Mouse (Mus musculus): ENCODE results near the gene Actr3. TPM values are rescaled to one million over a fixed set of nuclear protein-coding genes. Genes with fewer than 3 reads are reported as not detected.
"Not testable (repeated sequence)": the region's sequence is repeated elsewhere in the genome, so short reads cannot be mapped to it uniquely, and the experiment has no call there.

The Actr3 gene
- polyA plus RNA-seq, 1 experiment from 2014 or later: 222 TPM

- H3K4me2 ChIP-seq (ENCODE audit: low read depth, low read length); H3K36me3 ChIP-seq (ENCODE audit: control insufficient read depth, insufficient read depth, low read length); H3K27me3 ChIP-seq (ENCODE audit: control insufficient read depth, insufficient read depth, low read length); H3K27ac ChIP-seq (ENCODE audit: low read depth, low read length); H3K9me3 ChIP-seq (ENCODE audit: control insufficient read depth, low read length); ATAC-seq (ENCODE audit: low read depth); H3K4me1 ChIP-seq (ENCODE audit: control insufficient read depth, insufficient read depth, low read length); H3K4me3 ChIP-seq (ENCODE audit: low read depth, low read length); H3K9ac ChIP-seq (replicated peaks; ENCODE audit: low read depth, low read length): not testable (repeated sequence)
- WGBS: 75% methylated on average over 3 of the region's 4 CpGs
Observed at GRCm38 (mm10) chr1:125390065-125390754, 45.3 kb downstream of the Actr3 start.

DNA sequence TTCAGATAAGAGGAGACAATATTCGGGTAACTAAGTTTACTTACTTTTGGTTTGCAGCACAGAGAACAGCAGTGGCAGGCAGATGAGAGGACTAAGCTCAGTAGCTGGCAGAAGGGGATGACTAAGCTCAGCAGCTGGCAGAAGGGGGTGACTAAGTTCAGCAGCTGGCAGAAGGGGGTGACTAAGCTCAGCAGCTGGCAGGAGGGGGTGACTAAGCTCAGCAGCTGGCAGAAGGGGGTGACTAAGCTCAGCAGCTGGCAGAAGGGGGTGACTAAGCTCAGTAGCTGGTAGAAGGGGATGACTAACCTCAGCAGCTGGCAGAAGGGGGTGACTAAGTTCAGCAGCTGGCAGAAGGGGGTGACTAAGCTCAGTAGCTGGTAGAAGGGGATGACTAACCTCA is 45.9 kb downstream of the Actr3 start:
- WGBS: 97% methylated on average over 1 of the region's 1 CpGs
- H3K27me3 ChIP-seq (ENCODE audit: control insufficient read depth, insufficient read depth, low read length); H3K36me3 ChIP-seq (ENCODE audit: control insufficient read depth, insufficient read depth, low read length); H3K4me1 ChIP-seq (ENCODE audit: control insufficient read depth, insufficient read depth, low read length); H3K9me3 ChIP-seq (ENCODE audit: control insufficient read depth, low read length); H3K27ac ChIP-seq (ENCODE audit: low read depth, low read length); H3K9ac ChIP-seq (replicated peaks; ENCODE audit: low read depth, low read length); ATAC-seq (ENCODE audit: low read depth); H3K4me2 ChIP-seq (ENCODE audit: low read depth, low read length); H3K4me3 ChIP-seq (ENCODE audit: low read depth, low read length): not testable (repeated sequence)

- Histone ChIP-seq H3K9me3 (ENCODE audit: control insufficient read depth, low read length) (no peaks in the 10 kb centered on the region), H3K9ac (replicated peaks; ENCODE audit: low read depth, low read length) (no peak overlapping the region), H3K27ac (ENCODE audit: low read depth, low read length) (no peak overlapping the region), H3K4me3 (ENCODE audit: low read depth, low read length) (no peak overlapping the region), H3K4me1 (ENCODE audit: control insufficient read depth, insufficient read depth, low read length) (no peaks in the 10 kb centered on the region), H3K4me2 (ENCODE audit: low read depth, low read length) (no peak overlapping the region), H3K36me3 (ENCODE audit: control insufficient read depth, insufficient read depth, low read length) (no peaks in the 10 kb centered on the region), H3K27me3 (ENCODE audit: control insufficient read depth, insufficient read depth, low read length) (no peaks in the 10 kb centered on the region)
- 22% methylated on average over 3 of the region's 3 CpGs for WGBS
- no peak for ATAC-seq (ENCODE audit: low read depth)
Observed at GRCm38 (mm10) chr1:125388370-125388769, 47.2 kb downstream of the Actr3 start.

- H3K27ac ChIP-seq (ENCODE audit: low read depth, low read length): no peak overlapping the region
- H3K4me2 ChIP-seq (ENCODE audit: low read depth, low read length): no peak overlapping the region
- H3K9ac ChIP-seq (replicated peaks; ENCODE audit: low read depth, low read length): no peak overlapping the region
- no peaks in the 10 kb centered on the region for H3K36me3 ChIP-seq (ENCODE audit: control insufficient read depth, insufficient read depth, low read length)
- no peak for ATAC-seq (ENCODE audit: low read depth)
- H3K4me3 ChIP-seq (ENCODE audit: low read depth, low read length): no peak overlapping the region
- no peaks in the 10 kb centered on the region for H3K27me3 ChIP-seq (ENCODE audit: control insufficient read depth, insufficient read depth, low read length)
- 87% methylated on average over 7 of the region's 7 CpGs for WGBS
- no peaks in the 10 kb centered on the region for H3K4me1 ChIP-seq (ENCODE audit: control insufficient read depth, insufficient read depth, low read length)
- no peaks in the 10 kb centered on the region for H3K9me3 ChIP-seq (ENCODE audit: control insufficient read depth, low read length)
Observed at GRCm38 (mm10) chr1:125386217-125386616, 49.3 kb downstream of the Actr3 start.

- H3K27me3 ChIP-seq (ENCODE audit: control insufficient read depth, insufficient read depth, low read length): no peaks in the 10 kb centered on the region
- 55% methylated on average over 6 of the region's 6 CpGs for WGBS
- no peak overlapping the region for H3K4me3 ChIP-seq (ENCODE audit: low read depth, low read length)
- no peak for ATAC-seq (ENCODE audit: low read depth)
- H3K9me3 ChIP-seq (ENCODE audit: control insufficient read depth, low read length): no peaks in the 10 kb centered on the region
- H3K4me2 ChIP-seq (ENCODE audit: low read depth, low read length): no peak overlapping the region
- H3K36me3 ChIP-seq (ENCODE audit: control insufficient read depth, insufficient read depth, low read length): no peaks in the 10 kb centered on the region
- no peak overlapping the region for H3K27ac ChIP-seq (ENCODE audit: low read depth, low read length)
- H3K4me1 ChIP-seq (ENCODE audit: control insufficient read depth, insufficient read depth, low read length): no peaks in the 10 kb centered on the region
- H3K9ac ChIP-seq (replicated peaks; ENCODE audit: low read depth, low read length): no peak overlapping the region
Observed at GRCm38 (mm10) chr1:125382622-125383021, 52.9 kb downstream of the Actr3 start.

DNA sequence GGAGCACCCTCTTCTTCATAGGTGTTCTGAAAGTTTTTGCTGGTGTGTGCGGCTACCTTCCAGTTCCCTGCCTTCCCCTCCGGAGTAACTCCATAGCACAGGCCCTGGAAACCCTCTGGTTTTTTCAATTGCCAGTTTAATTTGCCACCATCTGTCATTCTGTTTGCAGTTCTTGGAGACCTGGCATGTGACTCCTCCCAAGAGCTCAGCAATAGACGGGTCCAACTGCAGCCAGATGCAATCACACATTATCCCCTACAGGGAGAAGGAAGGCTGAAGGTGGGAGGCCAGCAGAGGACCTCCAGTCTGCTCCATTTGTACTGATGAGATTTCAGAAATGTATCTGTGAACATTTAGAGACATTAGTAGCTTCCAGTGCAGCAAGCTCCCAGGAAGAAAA is 56.6 kb downstream of the Actr3 start:
- peak; percentile 49; the same call in 1 of the 2 replicates for ATAC-seq (ENCODE audit: low read depth)
- H3K27ac ChIP-seq (ENCODE audit: low read depth, low read length): no peak overlapping the region
- WGBS: 57% methylated on average over 3 of the region's 3 CpGs

DNA sequence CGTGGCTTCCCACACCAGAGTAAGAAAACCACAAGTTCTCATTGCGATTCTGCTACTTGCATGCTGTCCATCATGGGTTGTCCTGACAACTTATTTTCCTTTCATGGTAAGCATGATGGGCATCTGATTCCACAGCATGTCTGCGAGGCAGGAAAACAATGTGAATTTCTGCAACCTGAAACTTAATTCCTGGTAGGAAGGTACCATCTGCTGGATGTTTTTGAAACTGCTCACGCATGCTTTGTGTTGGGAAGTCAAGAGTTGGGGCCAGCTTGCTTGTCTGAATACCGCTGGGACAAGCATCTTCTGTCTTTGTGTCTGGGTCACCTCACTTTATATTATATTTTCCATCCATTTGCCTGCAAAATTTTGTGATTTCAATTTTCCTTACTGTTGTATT is 62.7 kb downstream of the Actr3 start:
- H3K36me3 ChIP-seq (ENCODE audit: control insufficient read depth, insufficient read depth, low read length): no peaks in the 10 kb centered on the region
- no peak overlapping the region for H3K9ac ChIP-seq (replicated peaks; ENCODE audit: low read depth, low read length)
- H3K9me3 ChIP-seq (ENCODE audit: control insufficient read depth, low read length): no peaks in the 10 kb centered on the region
- no peak overlapping the region for H3K4me3 ChIP-seq (ENCODE audit: low read depth, low read length)
- peak; percentile 63; the same call in 1 of the 2 replicates for ATAC-seq (ENCODE audit: low read depth)
- H3K27me3 ChIP-seq (ENCODE audit: control insufficient read depth, insufficient read depth, low read length): no peaks in the 10 kb centered on the region
- no peak overlapping the region for H3K4me2 ChIP-seq (ENCODE audit: low read depth, low read length)
- WGBS: 79% methylated on average over 5 of the region's 5 CpGs
- no peaks in the 10 kb centered on the region for H3K4me1 ChIP-seq (ENCODE audit: control insufficient read depth, insufficient read depth, low read length)
- H3K27ac ChIP-seq (ENCODE audit: low read depth, low read length): no peak overlapping the region

More for the DNA sequence above, 56.6 kb downstream of the Actr3 start:
- H3K27me3 ChIP-seq (ENCODE audit: control insufficient read depth, insufficient read depth, low read length): no peaks in the 10 kb centered on the region
- H3K4me2 ChIP-seq (ENCODE audit: low read depth, low read length): no peak overlapping the region
- no peak overlapping the region for H3K4me3 ChIP-seq (ENCODE audit: low read depth, low read length)
- H3K9me3 ChIP-seq (ENCODE audit: control insufficient read depth, low read length): no peaks in the 10 kb centered on the region
- H3K36me3 ChIP-seq (ENCODE audit: control insufficient read depth, insufficient read depth, low read length): no peaks in the 10 kb centered on the region
- no peak overlapping the region for H3K9ac ChIP-seq (replicated peaks; ENCODE audit: low read depth, low read length)
- H3K4me1 ChIP-seq (ENCODE audit: control insufficient read depth, insufficient read depth, low read length): no peaks in the 10 kb centered on the region

DNA sequence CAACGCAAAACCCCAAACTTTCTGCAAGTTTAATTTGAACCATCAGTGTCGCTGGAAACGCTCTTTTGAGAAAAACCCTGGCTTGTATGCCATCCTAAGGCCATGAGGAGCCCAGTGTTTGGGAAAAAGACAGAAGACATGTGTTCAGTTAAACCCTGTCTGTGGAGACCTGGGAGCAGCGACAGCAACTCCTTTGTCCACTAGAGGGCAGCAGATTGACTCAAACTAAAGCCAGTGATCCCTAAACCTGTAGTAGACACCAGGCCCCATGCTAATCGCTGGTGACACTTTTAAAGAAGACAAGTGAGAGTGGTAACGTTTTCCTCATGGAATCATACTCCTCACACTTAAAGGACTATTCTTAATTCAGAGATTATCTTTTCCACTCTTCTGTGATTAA is 64.7 kb downstream of the Actr3 start:
- Histone ChIP-seq H3K27ac (ENCODE audit: low read depth, low read length) (no peak overlapping the region), H3K4me1 (ENCODE audit: control insufficient read depth, insufficient read depth, low read length) (no peaks in the 10 kb centered on the region), H3K36me3 (ENCODE audit: control insufficient read depth, insufficient read depth, low read length) (no peaks in the 10 kb centered on the region), H3K4me3 (ENCODE audit: low read depth, low read length) (no peak overlapping the region), H3K27me3 (ENCODE audit: control insufficient read depth, insufficient read depth, low read length) (no peaks in the 10 kb centered on the region), H3K9me3 (ENCODE audit: control insufficient read depth, low read length) (no peaks in the 10 kb centered on the region), H3K4me2 (ENCODE audit: low read depth, low read length) (no peak overlapping the region), H3K9ac (replicated peaks; ENCODE audit: low read depth, low read length) (no peak overlapping the region)
- 0 out of 2 replicates have a peak, but pooled peaks have one; percentile 57 for ATAC-seq (ENCODE audit: low read depth)
- 36% methylated on average over 6 of the region's 6 CpGs for WGBS

GRCm38 (mm10) chr1:125365576-125365975 is 70.0 kb downstream of the Actr3 start:
- 87% methylated on average over 4 of the region's 4 CpGs for WGBS
- no peak overlapping the region for H3K27ac ChIP-seq (ENCODE audit: low read depth, low read length)
- no peak overlapping the region for H3K9ac ChIP-seq (replicated peaks; ENCODE audit: low read depth, low read length)
- H3K9me3 ChIP-seq (ENCODE audit: control insufficient read depth, low read length): no peaks in the 10 kb centered on the region
- H3K4me3 ChIP-seq (ENCODE audit: low read depth, low read length): no peak overlapping the region
- no peaks in the 10 kb centered on the region for H3K4me1 ChIP-seq (ENCODE audit: control insufficient read depth, insufficient read depth, low read length)
- H3K27me3 ChIP-seq (ENCODE audit: control insufficient read depth, insufficient read depth, low read length): no peaks in the 10 kb centered on the region
- no peak for ATAC-seq (ENCODE audit: low read depth)
- no peak overlapping the region for H3K4me2 ChIP-seq (ENCODE audit: low read depth, low read length)
- no peaks in the 10 kb centered on the region for H3K36me3 ChIP-seq (ENCODE audit: control insufficient read depth, insufficient read depth, low read length)
